Mouse (Mus musculus) ES-E14 (cell line): ENCODE results near the gene Teddm2. TPM values are rescaled to one million over a fixed set of nuclear protein-coding genes. Genes with fewer than 3 reads are reported as not detected.

Experiments used
- DNase-seq: peaks from one replicate; pipeline ENCODE4 v3.0.0-alpha.2; 2013; ENCODE audit warnings: low read depth, low spot score
- H3K27ac ChIP-seq: 2 replicates; pipeline ENCODE4 v1.5.1; 2012; ENCODE audit warnings: low read depth, mild to moderate bottlenecking, low read length, moderate library complexity, mixed read lengths; ENCODE audit not compliant: poor library complexity, insufficient read depth, severe bottlenecking
- H3K36me3 ChIP-seq: 2 replicates; pipeline ENCODE4 v1.6.1; 2012; ENCODE audit warnings: mild to moderate bottlenecking, low read length, moderate library complexity, mixed read lengths; ENCODE audit not compliant: control insufficient read depth, poor library complexity, insufficient read depth, severe bottlenecking
- H3K4me1 ChIP-seq, 2 experiments: fragments of 150-350 bp in 1 of 2; sonication (generic) in 1 of 2; 2 replicates each; pipeline ENCODE4 v1.6.1; 2012; ENCODE audit warnings: low read length in 2 of 2, mild to moderate bottlenecking in 1 of 2, mixed read lengths in 1 of 2; ENCODE audit not compliant: control insufficient read depth in 2 of 2, insufficient read depth in 2 of 2, poor library complexity in 1 of 2
- H3K4me3 ChIP-seq, 2 experiments: fragments of 150-350 bp in 1 of 2; sonication (generic) in 1 of 2; 2 replicates each; pipeline ENCODE4 v1.5.1; 2012; ENCODE audit warnings: low read length in 2 of 2, low read depth in 1 of 2, mild to moderate bottlenecking in 1 of 2, mixed read lengths in 1 of 2; ENCODE audit not compliant: insufficient read depth in 1 of 2, poor library complexity in 1 of 2, severe bottlenecking in 1 of 2
- H3K9ac ChIP-seq: 2 replicates; pipeline ENCODE4 v1.6.1; 2012; ENCODE audit warnings: low read depth, mild to moderate bottlenecking, low read length, mixed read lengths; ENCODE audit not compliant: poor library complexity, insufficient read depth, severe bottlenecking
- H3K9me3 ChIP-seq: fragments of 150-350 bp; sonication (generic); 2 replicates; pipeline ENCODE4 v1.6.1; 2012; ENCODE audit warnings: low read depth, mild to moderate bottlenecking, low read length; ENCODE audit not compliant: control insufficient read depth, insufficient read depth
- CHD2 ChIP-seq: IDR thresholded peaks from 2 replicates; pipeline ENCODE4 v1.6.1; 2014; ENCODE audit warnings: mild to moderate bottlenecking, low read depth, low read length, inconsistent platforms
- HCFC1 ChIP-seq: IDR thresholded peaks from 2 replicates; pipeline ENCODE4 v1.6.1; 2012; ENCODE audit warnings: low read length, inconsistent platforms, borderline replicate concordance; ENCODE audit not compliant: insufficient read depth
- MAFK ChIP-seq: IDR thresholded peaks from 2 replicates; pipeline ENCODE4 v1.6.1; 2014; ENCODE audit warnings: mild to moderate bottlenecking, low read depth, low read length, inconsistent platforms; ENCODE audit not compliant: insufficient read depth
- ZC3H11A ChIP-seq: IDR thresholded peaks from 2 replicates; pipeline ENCODE4 v1.6.1; 2012; ENCODE audit warnings: low read depth, mild to moderate bottlenecking, inconsistent platforms, low read length, borderline replicate concordance
- ZNF384 ChIP-seq: IDR thresholded peaks from 2 replicates; pipeline ENCODE4 v1.6.1; 2012; ENCODE audit warnings: low read depth, low read length, inconsistent platforms
- in situ Hi-C, 2 experiments: fragments of 600-800 bp; cut with MboI; formaldehyde crosslinking; loops; one replicate each; pipeline ENCODE4 v1.15.1; 2025; ENCODE audit warnings: low sequenced_read_pairs in 2 of 2, inconsistent platforms in 1 of 2; ENCODE audit not compliant: unreplicated experiment in 2 of 2
- total RNA-seq: library from RNA; depleted of rRNA; stranded (reverse); fragments of 300-350 nt; gene quantifications from 2 replicates; pipeline ENCODE4 v1.2.3, GENCODE M21; 2012

The Teddm2 gene
- total RNA-seq, 1 experiment, result 0.62 TPM

- Histone ChIP-seq H3K4me1 (no peaks in the 10 kb centered on the region), H3K9ac (no peak overlapping the region), H3K27ac (no peak overlapping the region), H3K4me3 (no peak overlapping the region), H3K36me3 (peaks cover 10% of the 10 kb centered on the region), H3K9me3 (no peaks in the 10 kb centered on the region)
- in situ Hi-C loops, result no loop called here
- TF ChIP-seq HCFC1 (no peak), CHD2 (no peak), ZNF384 (no peak), MAFK (no peak)
- DNase-seq, result no peak
Measured at GRCm38 (mm10) chr1:153913869-153914268, 13.8 kb upstream of the Teddm2 start.

DNA sequence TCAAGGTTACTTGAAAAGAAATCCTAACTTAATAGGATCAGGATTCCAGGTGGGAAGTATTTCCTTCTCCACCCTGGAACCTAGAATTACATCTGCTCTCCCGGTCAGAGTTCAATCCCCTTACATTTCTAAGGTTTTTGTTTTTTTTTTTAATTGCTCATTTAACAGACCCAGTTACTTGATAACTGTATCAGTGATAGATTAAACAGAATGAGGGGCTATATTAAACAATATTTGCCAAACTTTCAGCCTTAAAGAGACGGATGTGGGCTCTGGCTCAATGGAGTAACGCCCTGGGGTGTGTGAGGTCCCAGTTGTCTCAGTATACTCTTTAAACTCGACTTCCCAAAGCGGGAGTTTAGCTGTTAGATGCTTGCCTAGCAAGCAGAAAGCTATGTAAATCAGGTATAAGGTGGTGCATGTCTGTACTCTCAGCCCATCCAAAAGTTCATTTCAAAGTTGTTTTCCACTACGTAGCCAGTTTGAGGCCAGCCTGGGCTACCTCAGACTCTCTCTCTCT is 11.3 kb upstream of the Teddm2 start:
- H3K4me1 ChIP-seq, result no peaks in the 10 kb centered on the region
- H3K9me3 ChIP-seq, result no peaks in the 10 kb centered on the region
- peaks cover 30% of the 10 kb centered on the region for H3K36me3 ChIP-seq
- no peak overlapping the region for H3K4me3 ChIP-seq
- H3K9ac ChIP-seq, result no peak overlapping the region
- DNase-seq, result no peak
- TF ChIP-seq MAFK, result no peak
- no peak for TF ChIP-seq ZNF384
- no peak for TF ChIP-seq CHD2
- no peak for TF ChIP-seq ZC3H11A
- TF ChIP-seq HCFC1, result no peak
- in situ Hi-C loops, result no loop called here
- H3K27ac ChIP-seq, result no peak overlapping the region

DNA sequence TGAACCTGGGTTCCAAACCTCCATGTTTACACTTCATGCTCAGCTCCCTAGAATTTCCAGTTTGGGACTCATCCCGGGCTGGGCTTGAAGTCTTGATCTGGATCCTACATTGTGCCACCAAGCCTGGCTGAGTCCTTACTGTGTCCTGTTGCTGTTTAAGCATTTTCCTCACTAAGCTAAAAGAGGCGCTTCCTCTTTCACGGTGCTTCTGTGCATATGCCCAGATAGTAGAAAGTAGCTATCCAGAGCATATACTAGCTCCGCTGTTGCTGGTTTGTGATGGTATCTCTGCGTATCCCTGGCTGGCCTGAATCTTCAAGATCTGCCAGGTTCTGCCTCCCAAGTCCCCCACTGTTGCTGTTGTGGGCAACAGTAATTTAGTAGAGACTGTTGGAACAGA is 10.4 kb upstream of the Teddm2 start:
- Histone ChIP-seq H3K4me1 (no peaks in the 10 kb centered on the region), H3K9ac (no peak overlapping the region), H3K36me3 (peaks cover 36% of the 10 kb centered on the region), H3K4me3 (no peak overlapping the region), H3K9me3 (no peaks in the 10 kb centered on the region), H3K27ac (no peak overlapping the region)
- in situ Hi-C loops, result no loop called here
- DNase-seq, result no peak
- no peak for TF ChIP-seq MAFK
- no peak for TF ChIP-seq HCFC1
- no peak for TF ChIP-seq ZNF384
- TF ChIP-seq CHD2, result no peak
- no peak for TF ChIP-seq ZC3H11A

GRCm38 (mm10) chr1:153909963-153910291 is 9.9 kb upstream of the Teddm2 start:
- in situ Hi-C loops, result no loop called here
- peaks cover 41% of the 10 kb centered on the region for H3K36me3 ChIP-seq
- H3K9ac ChIP-seq, result no peak overlapping the region

GRCm38 (mm10) chr1:153909213-153909962 is 9.4 kb upstream of the Teddm2 start:
- H3K9ac ChIP-seq, result no peak overlapping the region
- no peak for DNase-seq
- in situ Hi-C loops, result no loop called here
- no peak overlapping the region for H3K27ac ChIP-seq
- no peaks in the 10 kb centered on the region for H3K4me1 ChIP-seq
- TF ChIP-seq HCFC1, result no peak
- no peak for TF ChIP-seq CHD2
- TF ChIP-seq ZNF384, result no peak
- TF ChIP-seq MAFK, result no peak
- no peak for TF ChIP-seq ZC3H11A
- H3K36me3 ChIP-seq, result peaks cover 46% of the 10 kb centered on the region
- no peak overlapping the region for H3K4me3 ChIP-seq
- H3K9me3 ChIP-seq, result no peaks in the 10 kb centered on the region

More at GRCm38 (mm10) chr1:153909963-153910291, 9.9 kb upstream of the Teddm2 start:
- no peak for TF ChIP-seq MAFK
- TF ChIP-seq HCFC1, result no peak
- TF ChIP-seq ZC3H11A, result no peak
- TF ChIP-seq ZNF384, result no peak
- TF ChIP-seq CHD2, result no peak
- no peak overlapping the region for H3K4me3 ChIP-seq
- H3K27ac ChIP-seq, result no peak overlapping the region
- DNase-seq, result no peak
- no peaks in the 10 kb centered on the region for H3K9me3 ChIP-seq
- no peaks in the 10 kb centered on the region for H3K4me1 ChIP-seq
